Mouse (Mus musculus) right cerebral cortex, postnatal 25 days (tissue): Measurements from ENCODE around the gene Gimap4.

ENCODE experiments used
- DNase-seq: peaks from one replicate; pipeline ENCODE4 v3.0.0; 2022

Gimap4 gene

GRCm38 (mm10) chr6:48704146-48704545 lies 19.8 kb downstream of the Gimap4 start:
- no peak for DNase-seq

- DNase-seq = no peak
Observed at GRCm38 (mm10) chr6:48706130-48706529, 21.8 kb downstream of the Gimap4 start.

GRCm38 (mm10) chr6:48718455-48718854 lies 34.1 kb downstream of the Gimap4 start, which contains the start of the genes Gm28053 and Gimap7:
Gene Gm28053 (plus strand): TSS chr6:48718607.
Gene Gimap7 (plus strand): TSS chr6:48718621.
- no peak for DNase-seq

- DNase-seq = no peak
Observed at GRCm38 (mm10) chr6:48720326-48720725, 36.0 kb downstream of the Gimap4 start.

- DNase-seq = no peak
Observed at GRCm38 (mm10) chr6:48723468-48723867, 39.1 kb downstream of the Gimap4 start.

GRCm38 (mm10) chr6:48725476-48725875 lies 41.1 kb downstream of the Gimap4 start:
- no peak for DNase-seq

GRCm38 (mm10) chr6:48727761-48728160 lies 43.4 kb downstream of the Gimap4 start:
- DNase-seq = no peak

GRCm38 (mm10) chr6:48732864-48733304 lies 48.5 kb downstream of the Gimap4 start:
- DNase-seq = no peak

- no peak for DNase-seq
Observed at GRCm38 (mm10) chr6:48733660-48734059, 49.3 kb downstream of the Gimap4 start.

GRCm38 (mm10) chr6:48737053-48737452 lies 52.7 kb downstream of the Gimap4 start:
- DNase-seq = no peak

- no peak for DNase-seq
Observed at GRCm38 (mm10) chr6:48737688-48738087, 53.3 kb downstream of the Gimap4 start.

- no peak for DNase-seq
Observed at GRCm38 (mm10) chr6:48738961-48739779, 54.8 kb downstream of the Gimap4 start, which contains the start of gene Gimap1. Gene Gimap1 (plus strand): TSS chr6:48739054.

- no peak for DNase-seq
Observed at GRCm38 (mm10) chr6:48739780-48740055, 55.4 kb downstream of the Gimap4 start.

GRCm38 (mm10) chr6:48740501-48741169 lies 56.3 kb downstream of the Gimap4 start:
- no peak for DNase-seq

- DNase-seq = no peak
Observed at GRCm38 (mm10) chr6:48741273-48741672, 56.9 kb downstream of the Gimap4 start.
